Mouse (Mus musculus): Measurements from ENCODE around the gene Fam228a. TPM values are rescaled to one million over a fixed set of nuclear protein-coding genes. Genes with fewer than 3 reads are reported as not detected.

Gene Fam228a
- polyA plus RNA-seq, 1 experiment: not detected

DNA sequence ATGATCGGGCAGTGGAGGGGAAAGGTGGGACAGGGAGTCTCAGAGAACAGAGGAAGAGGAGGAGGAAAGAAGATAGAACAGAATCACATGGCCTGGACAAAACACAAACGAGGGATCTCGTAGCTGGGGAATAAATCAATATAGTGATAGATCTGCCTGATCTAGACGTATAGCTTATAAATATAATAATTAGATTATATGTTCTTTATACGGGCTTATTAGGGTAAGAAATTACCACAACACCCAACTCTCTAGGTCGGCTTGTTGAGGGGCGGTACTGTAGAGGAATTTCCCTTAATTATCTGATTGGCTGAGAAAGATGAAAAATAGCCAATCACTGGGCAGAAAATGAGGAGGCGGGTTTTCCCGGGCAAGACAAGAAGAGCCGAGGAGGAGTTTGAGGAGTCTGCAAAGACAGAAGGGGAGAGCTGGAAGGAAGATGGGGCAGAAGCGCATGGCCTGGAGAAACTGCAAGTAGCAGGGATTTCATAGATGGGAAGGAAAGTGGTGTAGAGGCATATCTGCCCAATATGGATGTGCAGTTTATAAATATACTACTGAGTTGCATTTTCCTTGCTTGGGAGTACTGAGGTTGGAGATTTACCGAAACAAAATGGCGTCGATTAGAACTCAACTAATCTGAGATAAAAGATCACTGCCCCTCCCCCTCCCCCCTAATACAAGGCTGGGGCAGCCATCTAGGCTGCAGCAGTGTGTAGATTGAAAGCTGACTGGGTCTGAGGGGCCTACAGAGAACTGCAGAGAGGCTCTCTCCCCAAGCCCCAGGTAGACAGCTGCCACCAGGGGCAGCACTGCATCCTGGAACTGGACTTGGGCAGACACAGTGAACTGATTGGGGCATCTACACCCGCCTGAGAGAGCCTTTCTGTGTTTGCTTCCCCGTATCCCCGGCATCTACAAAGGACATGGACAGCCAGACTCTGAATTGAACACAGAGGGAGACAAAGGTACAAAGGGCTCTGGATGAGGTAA is 18.2 kb downstream of the Fam228a start:
- peak; percentile 18 for TF ChIP-seq GATA1 (IDR thresholded peaks at IDR 0.05; ENCODE audit: low read length)

- TF ChIP-seq GATA1 (IDR thresholded peaks at IDR 0.05; ENCODE audit: low read length): peak; percentile 31
Measured at GRCm38 (mm10) chr12:4719066-4719761, 19.0 kb downstream of the Fam228a start.

DNA sequence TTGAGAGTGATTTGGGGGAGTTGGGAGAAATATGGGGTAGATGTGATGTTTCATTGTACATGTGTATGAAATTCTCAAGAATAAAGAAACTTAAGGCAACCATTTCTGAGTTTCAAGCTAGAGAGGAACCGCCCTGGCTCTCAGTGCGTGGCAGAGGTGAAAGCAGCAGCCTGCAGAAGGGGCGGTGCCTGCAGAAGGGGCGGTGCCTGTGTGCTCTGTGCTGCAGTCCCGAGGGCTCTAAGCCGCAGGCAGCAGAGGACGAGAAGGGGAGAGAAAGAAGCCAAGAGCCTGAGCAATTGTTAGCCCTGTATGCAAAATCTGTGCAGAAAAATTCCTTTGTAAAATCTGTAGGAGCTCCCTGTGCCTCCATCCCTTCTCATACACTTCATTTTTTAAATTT is 20.8 kb downstream of the Fam228a start:
- no peak for TF ChIP-seq GATA1 (IDR thresholded peaks at IDR 0.05; ENCODE audit: low read length)

GRCm38 (mm10) chr12:4715606-4716005 is 22.6 kb downstream of the Fam228a start:
- TF ChIP-seq GATA1 (IDR thresholded peaks at IDR 0.05; ENCODE audit: low read length): no peak

- no peak for TF ChIP-seq GATA1 (IDR thresholded peaks at IDR 0.05; ENCODE audit: low read length)
Measured at GRCm38 (mm10) chr12:4713361-4713760, 24.9 kb downstream of the Fam228a start.

- no peak for TF ChIP-seq GATA1 (IDR thresholded peaks at IDR 0.05; ENCODE audit: low read length)
Measured at GRCm38 (mm10) chr12:4709926-4710325, 28.3 kb downstream of the Fam228a start.

DNA sequence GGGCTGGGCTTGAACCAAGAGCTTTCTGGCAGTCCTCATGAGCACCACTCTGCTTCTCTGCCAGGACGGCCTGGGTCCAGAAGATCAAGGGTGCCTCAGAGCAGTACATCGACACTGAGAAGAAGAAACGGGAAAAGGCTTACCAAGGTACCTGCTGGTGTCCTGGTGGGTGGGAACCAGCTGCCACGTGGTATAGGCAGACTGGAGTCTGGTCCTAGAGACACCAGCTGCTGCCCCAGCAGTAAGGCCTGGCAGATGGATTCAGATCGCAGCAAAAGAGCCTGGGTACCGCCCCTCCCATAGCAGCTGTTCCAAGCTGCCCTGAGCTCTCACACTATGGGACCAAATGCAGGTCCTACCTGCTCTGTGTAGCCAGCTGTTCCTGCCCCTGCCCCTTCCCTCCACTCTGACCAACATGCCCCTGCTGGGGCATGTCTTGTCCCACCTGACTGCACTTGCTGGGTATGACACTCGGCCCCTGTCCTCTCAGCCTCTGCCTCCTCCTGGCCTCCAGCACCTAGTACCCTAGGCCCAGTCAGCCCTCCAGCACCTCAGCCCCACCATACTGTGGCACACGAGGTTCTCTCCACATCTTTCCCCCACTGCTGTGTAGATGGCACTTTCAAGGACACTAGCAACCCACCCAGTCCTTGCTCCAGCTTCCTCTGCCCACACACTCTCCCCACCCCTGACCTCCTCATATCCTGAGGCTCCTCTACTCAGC is 29.2 kb downstream of the Fam228a start:
- no peak for TF ChIP-seq GATA1 (IDR thresholded peaks at IDR 0.05; ENCODE audit: low read length)

GRCm38 (mm10) chr12:4708296-4708695 is 29.9 kb downstream of the Fam228a start:
- TF ChIP-seq GATA1 (IDR thresholded peaks at IDR 0.05; ENCODE audit: low read length): no peak

DNA sequence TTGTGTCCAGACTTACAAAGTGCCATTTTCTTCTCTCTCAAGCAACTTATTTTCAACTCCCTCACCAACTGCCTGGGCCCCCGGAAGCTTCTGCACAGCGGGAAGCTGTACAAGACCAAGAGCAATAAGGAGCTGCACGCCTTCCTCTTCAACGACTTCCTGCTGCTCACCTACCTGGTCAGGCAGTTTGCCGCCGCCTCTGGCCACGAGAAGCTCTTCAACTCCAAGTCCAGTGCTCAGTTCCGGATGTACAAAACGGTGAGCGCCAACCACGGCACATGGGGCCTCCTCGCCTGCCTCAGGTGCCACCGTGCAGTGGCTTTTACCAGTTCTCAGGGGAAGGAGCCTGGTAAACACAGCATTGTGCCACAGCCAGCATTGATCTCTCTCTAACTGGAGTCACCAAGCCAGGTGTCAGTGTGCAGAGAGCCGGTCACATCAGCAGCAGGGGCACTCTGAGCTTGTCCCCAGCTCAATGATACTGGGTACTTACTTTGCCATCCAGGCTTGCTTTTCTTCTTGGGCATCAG is 30.7 kb downstream of the Fam228a start:
- no peak for TF ChIP-seq GATA1 (IDR thresholded peaks at IDR 0.05; ENCODE audit: low read length)

- TF ChIP-seq GATA1 (IDR thresholded peaks at IDR 0.05; ENCODE audit: low read length): no peak
Measured at GRCm38 (mm10) chr12:4706901-4707300, 31.3 kb downstream of the Fam228a start.

GRCm38 (mm10) chr12:4706175-4706574 is 32.1 kb downstream of the Fam228a start:
- no peak for TF ChIP-seq GATA1 (IDR thresholded peaks at IDR 0.05; ENCODE audit: low read length)

GRCm38 (mm10) chr12:4694534-4694933 is 43.7 kb downstream of the Fam228a start:
- TF ChIP-seq GATA1 (IDR thresholded peaks at IDR 0.05; ENCODE audit: low read length): no peak

GRCm38 (mm10) chr12:4691193-4691592 is 47.0 kb downstream of the Fam228a start:
- TF ChIP-seq GATA1 (IDR thresholded peaks at IDR 0.05; ENCODE audit: low read length): no peak

- no peak for TF ChIP-seq GATA1 (IDR thresholded peaks at IDR 0.05; ENCODE audit: low read length)
Measured at GRCm38 (mm10) chr12:4689341-4689740, 48.9 kb downstream of the Fam228a start.

GRCm38 (mm10) chr12:4688386-4688785 is 49.8 kb downstream of the Fam228a start:
- no peak for TF ChIP-seq GATA1 (IDR thresholded peaks at IDR 0.05; ENCODE audit: low read length)

Measured in G1E-ER4 (cell line).